Mouse (Mus musculus): ENCODE measurements at regions not wholly inside any gene's neighbourhood (a gene's known extent, or its start where the extent isn't known, plus 50 kb on each side); places are given as distances from the start of the nearest gene placed in this dataset.

- intact Hi-C loops (cut with DNase I): no loop called here
- no peak for DNase-seq (ENCODE audit: low spot score in 2 of 2)
Observed at GRCm38 (mm10) chr14:58637405-58638336, 505.0 kb downstream of the 1700129C05Rik start.

- intact Hi-C loops (cut with DNase I): no loop called here
- no peak for DNase-seq (ENCODE audit: low spot score in 2 of 2)
Observed at GRCm38 (mm10) chr14:58631221-58631620, 511.5 kb downstream of the 1700129C05Rik start.

DNA sequence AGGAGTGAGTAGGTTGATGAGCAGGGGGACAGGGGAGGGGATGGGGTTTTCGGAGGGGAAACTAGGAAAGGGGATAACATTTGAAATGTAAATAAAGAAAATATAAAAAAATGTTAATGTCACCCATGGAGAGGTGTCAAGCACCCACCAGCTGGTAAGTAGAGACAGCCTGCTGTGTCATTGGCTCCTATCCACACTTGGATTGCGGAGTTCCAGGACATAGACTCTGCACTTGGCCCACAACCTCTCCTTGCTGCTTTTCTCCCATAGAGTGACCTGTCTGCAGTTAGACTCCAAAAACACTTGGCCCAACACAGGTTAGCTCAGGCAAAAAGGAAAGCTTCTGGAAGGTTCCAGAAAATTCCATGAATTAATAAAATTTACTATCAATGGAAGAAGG lies 514.4 kb downstream of the 1700129C05Rik start:
- DNase-seq (ENCODE audit: low spot score in 2 of 2): no peak
- intact Hi-C loops (cut with DNase I): no loop called here

DNA sequence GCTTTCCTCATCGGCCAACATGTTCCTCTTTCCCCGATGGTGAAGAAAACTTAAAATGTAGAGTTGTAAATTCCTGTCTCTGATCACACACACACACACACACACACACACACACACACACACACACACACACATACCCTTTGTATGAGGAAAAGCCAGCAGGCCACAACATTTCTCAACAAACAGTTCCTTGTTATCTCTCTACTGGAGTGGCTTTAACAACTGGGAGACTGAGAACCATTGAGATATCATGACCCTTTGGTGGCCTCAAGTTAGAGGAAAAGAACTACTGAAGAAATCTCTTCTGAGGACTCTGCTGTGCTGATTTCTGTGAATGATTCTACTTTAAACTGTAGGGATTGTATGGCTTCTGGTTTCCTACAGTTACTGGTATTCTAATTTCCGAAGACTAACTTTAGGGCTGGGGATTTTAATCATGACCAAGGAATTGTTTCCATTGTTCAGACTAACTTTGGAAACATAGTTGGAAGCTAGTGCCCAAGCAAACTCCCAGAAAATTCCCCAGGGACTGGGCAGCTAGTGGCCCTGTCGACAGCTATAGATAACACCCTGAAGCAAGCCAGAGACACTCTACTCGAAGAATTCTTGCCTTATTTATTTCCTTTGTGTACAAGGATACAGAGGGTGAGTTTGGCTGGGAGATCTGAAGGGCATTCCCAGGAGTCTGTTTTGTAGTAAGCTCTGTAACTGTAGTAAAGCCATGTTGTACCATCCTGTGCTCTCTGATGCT lies 516.0 kb downstream of the 1700129C05Rik start:
- intact Hi-C loops (cut with DNase I): no loop called here
- DNase-seq (ENCODE audit: low spot score in 2 of 2): no peak

DNA sequence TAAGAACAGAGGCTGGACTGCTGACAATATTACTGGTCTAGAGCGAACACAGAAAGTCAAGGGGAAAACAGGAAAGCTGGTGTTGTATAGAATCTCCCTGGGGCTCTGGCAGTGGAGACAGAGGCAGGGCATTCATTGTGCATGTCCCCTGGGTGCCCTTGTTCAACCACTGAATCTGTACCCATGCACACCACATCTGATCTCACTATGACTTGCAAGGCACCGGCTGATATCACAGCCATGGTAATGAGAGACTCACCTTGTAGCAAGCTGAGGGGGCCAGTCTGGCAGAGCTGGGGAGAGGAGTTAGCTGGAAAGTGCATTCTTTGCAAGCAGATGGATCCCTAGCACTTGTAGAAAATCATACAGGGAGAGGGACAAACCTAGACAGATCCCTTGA lies 522.5 kb downstream of the 1700129C05Rik start:
- DNase-seq (ENCODE audit: low spot score in 2 of 2): no peak
- intact Hi-C loops (cut with DNase I): no loop called here

DNA sequence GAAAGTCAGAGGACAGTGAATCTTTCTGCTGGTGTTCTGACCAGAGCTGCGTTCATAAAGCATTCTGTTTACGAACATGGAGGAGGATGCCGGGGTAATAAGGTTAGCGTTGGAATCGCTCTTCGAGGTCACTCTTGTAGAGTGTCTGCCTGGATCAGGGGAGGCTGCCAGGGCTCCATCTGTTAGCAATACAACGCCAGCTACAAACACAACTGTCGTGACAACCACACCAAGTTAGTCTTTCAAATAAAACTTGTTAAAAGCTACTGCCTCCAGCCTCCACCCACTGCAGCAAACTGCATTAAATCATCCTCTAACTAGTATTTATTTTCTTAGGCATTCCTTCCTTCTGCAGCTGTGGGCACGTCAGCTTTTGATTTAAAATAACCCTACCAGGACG lies 525.0 kb downstream of the 1700129C05Rik start:
- intact Hi-C loops (cut with DNase I): no loop called here
- DNase-seq (ENCODE audit: low spot score in 2 of 2): peak; percentile 4 to 13

DNA sequence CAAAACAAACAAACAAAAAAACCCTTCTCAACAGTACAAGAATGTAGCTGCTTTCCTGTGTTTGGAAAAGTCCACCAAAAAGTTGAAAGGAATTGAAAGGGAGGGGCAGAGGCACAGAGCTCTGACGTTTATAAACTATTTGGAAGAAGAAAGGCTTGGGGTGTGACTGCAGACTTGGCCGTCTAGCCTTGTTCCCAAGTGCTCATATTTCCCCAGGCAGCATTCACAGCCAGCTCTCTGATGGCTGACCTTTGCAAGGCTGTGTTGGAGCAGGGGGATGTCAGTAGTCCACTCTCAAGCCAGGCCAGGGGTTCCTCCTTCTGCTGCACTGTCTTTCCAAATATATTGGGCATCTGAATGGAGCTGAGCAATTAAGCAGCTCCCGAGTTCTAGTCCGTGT lies 534.5 kb downstream of the 1700129C05Rik start:
- DNase-seq (ENCODE audit: low spot score in 2 of 2): no peak
- intact Hi-C loops (cut with DNase I): no loop called here

- no peak for DNase-seq (ENCODE audit: low spot score in 2 of 2)
- intact Hi-C loops (cut with DNase I): no loop called here
Observed at GRCm38 (mm10) chr14:58607734-58608133, 535.0 kb downstream of the 1700129C05Rik start.

- intact Hi-C loops (cut with DNase I): no loop called here
Observed at GRCm38 (mm10) chr14:58605529-58605928, 535.2 kb downstream of the Fgf9 start.

GRCm38 (mm10) chr14:58598867-58599266 lies 528.5 kb downstream of the Fgf9 start:
- no peak for DNase-seq (ENCODE audit: low spot score in 2 of 2)
- intact Hi-C loops (cut with DNase I): no loop called here

More at GRCm38 (mm10) chr14:58605529-58605928, 535.2 kb downstream of the Fgf9 start:
- DNase-seq (ENCODE audit: low spot score in 2 of 2): no peak

GRCm38 (mm10) chr14:58597810-58598209 lies 527.5 kb downstream of the Fgf9 start:
- no peak for DNase-seq (ENCODE audit: low spot score in 2 of 2)
- intact Hi-C loops (cut with DNase I): no loop called here

DNA sequence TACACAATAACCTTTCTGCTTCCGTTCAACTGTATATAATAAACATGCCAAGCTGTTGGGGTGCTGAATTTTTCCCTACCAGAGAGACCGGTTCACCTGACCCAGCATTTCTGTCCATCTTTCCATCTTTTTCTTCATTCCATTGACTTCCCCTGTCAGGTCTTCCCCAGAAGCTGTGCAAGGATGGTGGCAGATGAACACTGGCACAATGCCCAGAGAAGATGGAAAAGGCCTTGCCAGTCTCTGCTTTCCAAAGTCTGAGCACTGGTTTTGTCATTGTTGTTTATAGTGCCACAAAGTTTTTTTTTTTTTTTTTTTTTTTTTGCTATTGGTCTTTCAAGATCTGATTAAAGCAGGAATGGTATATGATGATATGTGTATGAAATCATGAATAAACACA lies 526.6 kb downstream of the Fgf9 start:
- intact Hi-C loops (cut with DNase I): no loop called here
- no peak for DNase-seq (ENCODE audit: low spot score in 2 of 2)

DNA sequence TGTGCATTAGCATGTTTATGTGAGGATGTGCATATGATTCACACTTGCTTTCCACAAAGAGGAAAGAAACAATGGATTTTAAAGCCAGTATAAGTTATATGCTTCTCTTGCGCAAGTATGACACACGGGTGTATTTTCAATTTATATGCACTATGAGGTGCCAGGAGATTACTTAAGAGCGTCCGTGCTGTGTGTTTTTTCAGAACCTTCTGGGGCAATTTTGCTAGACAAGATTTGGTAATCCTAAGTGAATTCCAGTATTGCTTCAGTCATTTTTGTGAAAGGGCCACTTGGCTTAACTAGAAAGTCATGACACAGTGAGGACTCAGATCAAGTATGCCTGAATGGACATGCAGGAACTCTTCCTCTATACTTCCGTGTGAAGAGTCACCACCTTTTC lies 511.5 kb downstream of the Fgf9 start:
- no peak for DNase-seq (ENCODE audit: low spot score in 2 of 2)
- intact Hi-C loops (cut with DNase I): no loop called here

GRCm38 (mm10) chr14:58570021-58570420 lies 499.7 kb downstream of the Fgf9 start:
- intact Hi-C loops (cut with DNase I): no loop called here
- DNase-seq (ENCODE audit: low spot score in 2 of 2): no peak

GRCm38 (mm10) chr14:58567472-58567871 lies 497.1 kb downstream of the Fgf9 start:
- intact Hi-C loops (cut with DNase I): no loop called here
- DNase-seq (ENCODE audit: low spot score in 2 of 2): no peak

- no peak for DNase-seq (ENCODE audit: low spot score in 2 of 2)
- intact Hi-C loops (cut with DNase I): no loop called here
Observed at GRCm38 (mm10) chr14:58563082-58563481, 492.7 kb downstream of the Fgf9 start.

DNA sequence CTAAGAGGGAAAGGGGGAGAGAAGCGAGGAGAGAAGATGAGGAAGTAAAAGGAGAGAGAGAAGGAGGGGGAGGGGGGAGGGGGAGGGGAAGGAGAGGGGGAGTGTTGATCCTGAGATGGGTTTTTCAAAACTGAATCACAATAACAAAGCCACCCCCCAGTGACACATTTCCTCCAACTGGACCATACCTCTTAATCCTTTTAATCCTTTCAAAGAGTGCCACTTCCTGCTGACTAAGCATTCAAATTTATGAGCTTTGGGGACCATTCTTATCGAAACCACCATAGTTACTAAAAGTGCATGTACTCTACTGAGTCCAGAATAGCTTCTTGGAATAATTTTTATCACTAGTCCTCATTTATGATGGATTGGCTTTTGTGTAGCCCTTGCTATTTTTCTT lies 480.4 kb downstream of the Fgf9 start:
- intact Hi-C loops (cut with DNase I): no loop called here
- no peak for DNase-seq (ENCODE audit: low spot score in 2 of 2)

DNA sequence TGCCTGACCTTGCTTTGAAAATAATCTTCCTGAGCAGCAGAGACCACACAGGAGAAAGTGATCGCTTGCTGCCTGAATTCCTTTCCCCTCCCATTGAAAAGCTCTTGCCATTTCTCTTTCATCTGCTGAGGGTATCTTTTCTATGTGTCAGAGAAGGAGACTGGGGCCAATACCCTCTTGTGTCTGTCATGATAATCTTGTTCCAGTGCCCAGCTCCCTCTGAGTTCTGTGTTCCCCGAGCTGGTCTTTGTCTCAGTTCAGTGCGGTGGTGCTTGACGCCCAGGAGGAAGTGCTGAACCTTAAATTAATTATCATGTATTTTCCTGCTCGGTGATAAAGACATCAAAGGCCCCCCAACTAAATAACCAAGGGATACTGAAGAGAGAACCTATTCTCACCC lies 475.4 kb downstream of the Fgf9 start:
- intact Hi-C loops (cut with DNase I): no loop called here
- no peak for DNase-seq (ENCODE audit: low spot score in 2 of 2)

DNA sequence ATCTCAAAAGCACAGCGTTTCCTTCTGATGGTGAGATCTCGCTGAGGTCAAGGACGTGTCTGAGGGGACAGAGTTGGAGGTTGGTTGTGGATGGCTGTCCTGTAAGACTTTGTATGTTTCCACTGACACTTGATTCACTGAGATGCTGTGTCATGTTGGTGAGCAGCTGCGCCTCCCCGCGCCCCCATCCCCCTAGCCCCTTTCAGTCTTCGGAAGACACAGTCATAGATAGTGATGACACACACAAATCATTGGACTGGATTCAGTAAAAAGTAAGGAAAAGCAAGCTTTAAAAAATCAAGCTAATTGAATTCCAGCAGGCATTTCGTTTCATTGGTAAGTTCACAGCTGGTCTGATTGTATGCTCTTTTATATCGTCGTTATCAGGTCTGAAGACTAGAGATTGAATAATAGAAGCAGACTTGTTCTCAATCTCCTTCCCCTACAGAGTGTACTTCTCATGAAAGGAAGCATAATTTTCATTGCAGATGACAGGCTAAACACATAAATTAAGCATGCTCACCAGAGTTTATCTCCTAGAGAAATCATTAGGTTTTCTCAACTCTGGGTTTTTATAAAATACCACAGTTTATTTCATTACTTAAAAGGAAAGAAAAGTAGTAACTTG lies 472.9 kb downstream of the Fgf9 start:
- intact Hi-C loops (cut with DNase I): no loop called here
- no peak for DNase-seq (ENCODE audit: low spot score in 2 of 2)

- DNase-seq (ENCODE audit: low spot score in 2 of 2): no peak
- intact Hi-C loops (cut with DNase I): no loop called here
Observed at GRCm38 (mm10) chr14:58538135-58538534, 467.8 kb downstream of the Fgf9 start.

Measured in left cerebral cortex, postnatal 14 days (tissue).